Mouse (Mus musculus): ENCODE measurements around the gene Clasp2. TPM values are rescaled to one million over a fixed set of nuclear protein-coding genes. Genes with fewer than 3 reads are reported as not detected.

Gene Clasp2
- polyA plus RNA-seq, 1 experiment from 2014 or later = 22.2 TPM

DNA sequence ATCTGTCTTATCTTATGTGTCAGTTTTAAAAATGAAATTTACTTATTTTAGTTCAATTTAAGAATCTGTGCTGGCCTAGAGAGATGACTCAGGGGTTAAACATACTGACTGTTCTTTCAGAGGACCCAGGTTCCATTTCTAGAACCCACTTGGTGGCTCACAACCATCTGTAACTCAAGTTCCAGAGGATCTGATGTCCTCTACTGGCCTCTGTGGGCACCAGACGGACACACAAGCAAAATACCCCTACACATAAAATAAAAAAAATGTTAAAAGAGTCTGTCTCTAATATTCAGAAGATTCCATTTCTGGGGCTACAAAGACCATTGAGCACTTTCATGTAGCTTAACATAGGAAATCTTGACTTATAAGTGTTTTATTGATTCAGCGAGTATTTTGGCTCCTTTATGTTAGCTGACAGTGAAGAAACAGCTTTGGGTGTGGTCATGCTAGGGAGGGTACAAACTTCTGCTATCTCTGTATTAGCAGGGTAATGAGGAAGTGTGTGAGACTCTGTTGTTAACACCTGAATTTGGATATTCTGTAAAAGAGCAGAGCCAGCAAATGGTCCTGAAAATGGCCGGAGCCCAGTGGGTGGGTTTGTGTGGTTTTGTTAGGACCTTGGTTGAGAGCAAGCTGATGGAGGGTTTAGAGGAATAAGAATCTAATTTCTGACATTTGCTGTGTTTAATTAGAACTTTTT is 200.0 kb downstream of the Clasp2 start:
- H3K27ac ChIP-seq = no peak overlapping the region
- no peak overlapping the region for H3K4me3 ChIP-seq
- H3K4me2 ChIP-seq = no peak overlapping the region
- no peaks in the 10 kb centered on the region for H3K9me3 ChIP-seq
- H3K9ac ChIP-seq = no peak overlapping the region
- peaks cover 10% of the 10 kb centered on the region for H3K36me3 ChIP-seq
- H3K27me3 ChIP-seq = no peaks in the 10 kb centered on the region
- H3K4me1 ChIP-seq = no peaks in the 10 kb centered on the region
- 88% methylated on average over 3 of the region's 3 CpGs for WGBS
- no peak for ATAC-seq (ENCODE audit: insufficient number of reproducible peaks, low FRiP score, low TSS enrichment, low read depth)

GRCm38 (mm10) chr9:113943372-113943771 is 202.1 kb downstream of the Clasp2 start:
- no peak for ATAC-seq (ENCODE audit: insufficient number of reproducible peaks, low FRiP score, low TSS enrichment, low read depth)
- no peaks in the 10 kb centered on the region for H3K27me3 ChIP-seq
- no peak overlapping the region for H3K27ac ChIP-seq
- H3K4me2 ChIP-seq = no peak overlapping the region
- H3K4me3 ChIP-seq = no peak overlapping the region
- H3K4me1 ChIP-seq = no peaks in the 10 kb centered on the region
- H3K9ac ChIP-seq = no peak overlapping the region
- peaks cover 26% of the 10 kb centered on the region for H3K36me3 ChIP-seq
- 92% methylated on average over 1 of the region's 1 CpGs for WGBS
- no peaks in the 10 kb centered on the region for H3K9me3 ChIP-seq

- Histone ChIP-seq H3K36me3 (peaks cover 38% of the 10 kb centered on the region), H3K27ac (no peak overlapping the region), H3K4me3 (no peak overlapping the region), H3K4me2 (no peak overlapping the region), H3K9me3 (no peaks in the 10 kb centered on the region), H3K4me1 (no peaks in the 10 kb centered on the region), H3K27me3 (no peaks in the 10 kb centered on the region), H3K9ac (no peak overlapping the region)
- 82% methylated on average over 1 of the region's 1 CpGs for WGBS
- no peak for ATAC-seq (ENCODE audit: insufficient number of reproducible peaks, low FRiP score, low TSS enrichment, low read depth)
Measured at GRCm38 (mm10) chr9:113947216-113947615, 205.9 kb downstream of the Clasp2 start.

DNA sequence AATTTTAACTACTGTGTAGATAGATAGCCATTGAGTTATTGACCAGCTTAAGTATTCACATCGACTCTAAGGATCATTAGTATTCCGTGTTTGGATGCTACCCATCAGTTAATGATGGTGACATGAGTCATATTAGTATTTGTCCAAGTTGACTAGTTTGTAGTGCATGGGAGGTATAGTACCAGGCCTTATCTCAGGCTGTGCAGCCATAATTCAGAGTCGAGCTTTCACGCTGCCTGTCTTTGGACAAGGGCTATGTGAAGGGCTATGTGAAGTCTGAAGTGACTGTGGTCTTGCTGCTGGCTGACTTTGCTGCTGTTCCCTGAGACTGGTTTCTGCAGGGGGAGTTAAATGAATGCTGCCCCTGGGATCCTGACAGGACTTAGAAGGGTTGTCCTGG is 216.5 kb downstream of the Clasp2 start:
- Histone ChIP-seq H3K4me3 (no peak overlapping the region), H3K9me3 (no peaks in the 10 kb centered on the region), H3K9ac (no peak overlapping the region), H3K36me3 (peaks cover 66% of the 10 kb centered on the region), H3K4me2 (no peak overlapping the region), H3K27me3 (no peaks in the 10 kb centered on the region), H3K4me1 (no peaks in the 10 kb centered on the region), H3K27ac (no peak overlapping the region)
- no peak for ATAC-seq (ENCODE audit: insufficient number of reproducible peaks, low FRiP score, low TSS enrichment, low read depth)
- 94% methylated on average over 4 of the region's 4 CpGs for WGBS

GRCm38 (mm10) chr9:113963718-113964117 is 222.4 kb downstream of the Clasp2 start:
- Histone ChIP-seq H3K27me3 (no peaks in the 10 kb centered on the region), H3K4me1 (no peaks in the 10 kb centered on the region), H3K4me3 (no peak overlapping the region), H3K27ac (no peak overlapping the region), H3K4me2 (no peak overlapping the region), H3K9ac (no peak overlapping the region), H3K36me3 (peaks cover 91% of the 10 kb centered on the region), H3K9me3 (no peaks in the 10 kb centered on the region)
- ATAC-seq (ENCODE audit: insufficient number of reproducible peaks, low FRiP score, low TSS enrichment, low read depth) = no peak

DNA sequence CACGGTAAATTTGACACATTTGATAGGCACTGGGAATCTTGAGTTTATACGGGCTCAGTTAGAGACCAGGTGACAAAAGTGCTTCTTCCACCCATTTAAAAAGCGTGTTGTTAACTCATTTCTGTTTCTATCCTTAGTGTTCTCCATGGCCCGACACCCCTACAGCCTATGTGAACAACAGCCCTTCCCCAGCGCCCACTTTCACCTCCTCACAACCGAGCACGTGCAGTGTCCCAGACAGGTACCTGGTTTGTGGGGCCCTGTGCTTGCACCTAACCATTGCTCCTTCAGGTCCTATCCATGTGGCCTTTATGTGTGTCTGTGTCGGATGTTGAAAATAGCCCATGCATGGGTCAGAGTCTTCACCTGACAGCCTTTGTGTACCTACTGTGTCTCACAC is 223.1 kb downstream of the Clasp2 start:
- no peak overlapping the region for H3K4me2 ChIP-seq
- no peak overlapping the region for H3K27ac ChIP-seq
- peaks cover 91% of the 10 kb centered on the region for H3K36me3 ChIP-seq
- no peaks in the 10 kb centered on the region for H3K9me3 ChIP-seq
- no peak overlapping the region for H3K9ac ChIP-seq
- no peak for ATAC-seq (ENCODE audit: insufficient number of reproducible peaks, low FRiP score, low TSS enrichment, low read depth)
- H3K4me3 ChIP-seq = no peak overlapping the region
- no peaks in the 10 kb centered on the region for H3K27me3 ChIP-seq
- whole genome bisulfite sequencing = 94% methylated on average over 8 of the region's 8 CpGs
- H3K4me1 ChIP-seq = no peaks in the 10 kb centered on the region

DNA sequence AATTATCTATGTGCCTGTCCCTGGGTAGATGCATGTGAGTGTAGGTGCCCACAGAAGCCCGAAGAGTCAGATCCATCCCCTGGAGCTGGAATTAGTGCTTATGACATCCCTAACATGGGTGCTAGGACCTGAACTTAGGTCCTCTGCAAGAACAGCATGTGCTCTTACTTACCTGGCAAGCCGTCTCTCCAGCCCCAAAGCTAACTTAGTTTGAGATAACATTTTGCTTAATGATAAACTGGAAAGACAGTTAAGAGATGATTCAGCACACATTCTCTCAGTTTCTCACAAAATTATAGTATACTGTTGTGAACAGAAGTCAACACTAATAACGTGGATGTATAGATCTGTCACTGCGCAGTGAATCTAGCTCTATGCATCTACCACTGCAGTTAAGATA is 225.6 kb downstream of the Clasp2 start:
- no peak overlapping the region for H3K4me2 ChIP-seq
- H3K4me1 ChIP-seq = no peaks in the 10 kb centered on the region
- no peaks in the 10 kb centered on the region for H3K9me3 ChIP-seq
- no peak overlapping the region for H3K9ac ChIP-seq
- no peak for ATAC-seq (ENCODE audit: insufficient number of reproducible peaks, low FRiP score, low TSS enrichment, low read depth)
- 95% methylated on average over 4 of the region's 4 CpGs for WGBS
- no peak overlapping the region for H3K4me3 ChIP-seq
- H3K36me3 ChIP-seq = peaks cover 93% of the 10 kb centered on the region
- no peaks in the 10 kb centered on the region for H3K27me3 ChIP-seq
- no peak overlapping the region for H3K27ac ChIP-seq

DNA sequence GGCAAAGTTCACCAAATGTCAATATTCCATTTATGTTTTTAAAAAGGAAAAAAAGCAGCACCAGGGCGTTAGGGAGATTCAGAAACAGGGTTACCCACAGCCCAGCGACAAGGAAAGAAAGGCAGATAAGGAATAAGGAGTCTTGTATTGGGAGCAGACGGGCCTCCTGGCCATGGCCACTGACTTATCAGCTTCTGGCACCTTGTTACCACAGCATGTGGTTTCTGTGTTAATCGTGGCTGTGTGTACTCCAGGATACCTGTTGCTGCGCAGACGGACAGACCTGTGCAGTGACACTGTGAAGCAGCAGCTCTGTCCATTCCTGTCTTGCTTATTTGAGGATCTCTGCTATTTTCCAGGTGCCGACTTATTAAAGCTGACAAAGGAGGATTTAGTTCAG is 227.7 kb downstream of the Clasp2 start:
- no peak for ATAC-seq (ENCODE audit: insufficient number of reproducible peaks, low FRiP score, low TSS enrichment, low read depth)
- Histone ChIP-seq H3K9me3 (no peaks in the 10 kb centered on the region), H3K9ac (no peak overlapping the region), H3K4me1 (no peaks in the 10 kb centered on the region), H3K27ac (no peak overlapping the region), H3K27me3 (no peaks in the 10 kb centered on the region), H3K4me3 (no peak overlapping the region), H3K36me3 (peaks cover 83% of the 10 kb centered on the region), H3K4me2 (no peak overlapping the region)
- 93% methylated on average over 7 of the region's 7 CpGs for WGBS

Other genes with a start within 250 kb of the Clasp2 start
- 82.8 and 82.9 TPM in 2 replicates for gene Pdcd6ip, start 33.2 kb upstream of the Clasp2 start, polyA plus RNA-seq (2015; fragmentation: Nextera tagmentation; extraction: Ambion mirVana)
- gene Ubp1, start 189.5 kb downstream of the Clasp2 start, polyA plus RNA-seq (2015; fragmentation: Nextera tagmentation; extraction: Ambion mirVana) = 29.7 and 30.2 TPM in 2 replicates